Mouse (Mus musculus) kidney, postnatal 0 days (tissue): ENCODE data around the gene Arrdc2. TPM values are rescaled to one million over a fixed set of nuclear protein-coding genes. Genes with fewer than 3 reads are reported as not detected.

ENCODE experiments used
- ATAC-seq: fragments of 200-750 bp; cut with Nextera tagmentation; replicated peaks from 2 replicates; pipeline ENCODE4 v1.8.0; 2017; ENCODE audit warnings: low read depth, moderate number of reproducible peaks, moderate TSS enrichment, moderate library complexity; ENCODE audit not compliant: low FRiP score
- DNase-seq: peaks from one replicate; pipeline ENCODE4 v3.0.0-alpha.2; 2016; ENCODE audit warnings: low spot score
- H3K27ac ChIP-seq: fragments of 300-500 bp; sonication (generic); 2 replicates; pipeline ENCODE4 v1.5.1; 2014; ENCODE audit warnings: mild to moderate bottlenecking
- H3K27me3 ChIP-seq: fragments of 300-500 bp; sonication (generic); 2 replicates; pipeline ENCODE4 v1.6.1; 2014; ENCODE audit warnings: low read length, mixed read lengths; ENCODE audit not compliant: insufficient read depth
- H3K36me3 ChIP-seq: fragments of 300-500 bp; sonication (generic); 2 replicates; pipeline ENCODE4 v1.6.1; 2014; ENCODE audit warnings: low read length, mixed read lengths; ENCODE audit not compliant: insufficient read depth
- H3K4me1 ChIP-seq: fragments of 300-500 bp; sonication (generic); replicated peaks from 2 replicates; pipeline ENCODE4 v1.6.1; 2014; ENCODE audit warnings: antibody characterized with exemption, low read length, mixed read lengths; ENCODE audit not compliant: insufficient read depth
- H3K4me2 ChIP-seq: fragments of 300-500 bp; sonication (generic); 2 replicates; pipeline ENCODE4 v1.6.1; 2014; ENCODE audit warnings: mild to moderate bottlenecking, low read length, moderate library complexity, mixed read lengths
- H3K4me3 ChIP-seq: fragments of 300-500 bp; sonication (generic); replicated peaks from 2 replicates; pipeline ENCODE4 v1.5.1; 2014; ENCODE audit warnings: low read depth, low read length
- H3K9ac ChIP-seq: fragments of 300-500 bp; sonication (generic); 2 replicates; pipeline ENCODE4 v1.6.1; 2014; ENCODE audit warnings: low read depth, low read length
- H3K9me3 ChIP-seq: fragments of 300-500 bp; sonication (generic); replicated peaks from 2 replicates; pipeline ENCODE4 v1.6.1; 2016; ENCODE audit warnings: low read length, inconsistent platforms, mixed read lengths
- CTCF ChIP-seq: IDR thresholded peaks from 2 replicates; pipeline ENCODE4 v1.5.1; 2016; ENCODE audit warnings: antibody characterized with exemption, low read depth, mild to moderate bottlenecking, moderate library complexity
- WGBS: fragments of 180-500 bp; shearing (Covaris S2); extraction: QIAGEN DNeasy Blood & Tissue Kit; methylation state at CpG from one replicate; pipeline ENCODE4 v1.1.7; 2014; 5-methylcytosine and 5-hydroxymethylcytosine counted together
- polyA plus RNA-seq: library from polyadenylated mRNA; unstranded; fragments of >200 nt; fragmentation: Nextera tagmentation; extraction: Ambion mirVana; gene quantifications from 2 replicates; pipeline ENCODE4 v1.2.1, GENCODE M21; 2015

The Arrdc2 gene
- polyA plus RNA-seq, 1 experiment from 2014 or later = 7.5 TPM

GRCm38 (mm10) chr8:70857516-70857915, 18.0 kb upstream of the Arrdc2 start:
- Histone ChIP-seq H3K4me2 (no peak overlapping the region), H3K27ac (no peak overlapping the region), H3K4me1 (peaks cover 12% of the 10 kb centered on the region; the same call in 1 of the 2 replicates), H3K9me3 (no peaks in the 10 kb centered on the region), H3K36me3 (no peaks in the 10 kb centered on the region), H3K9ac (no peak overlapping the region), H3K4me3 (no peak overlapping the region), H3K27me3 (peaks cover 11% of the 10 kb centered on the region)
- 16% methylated on average over 4 of the region's 4 CpGs for WGBS
- no peak for TF ChIP-seq CTCF
- no peak for DNase-seq
- no peak for ATAC-seq

- H3K4me1 ChIP-seq = peaks cover 11% of the 10 kb centered on the region; the same call in 1 of the 2 replicates
- H3K9me3 ChIP-seq = no peaks in the 10 kb centered on the region
- DNase-seq (peak; percentile 66), ATAC-seq (peak; percentile 50; the same call in 1 of the 2 replicates)
- peaks cover 4% of the 10 kb centered on the region; the same call in 1 of the 2 replicates for H3K27me3 ChIP-seq
- no peaks in the 10 kb centered on the region for H3K36me3 ChIP-seq
- peak overlapping the region; percentile 49; the same call in 1 of the 2 replicates for H3K9ac ChIP-seq
- H3K27ac ChIP-seq = no peak overlapping the region
- TF ChIP-seq CTCF = no peak
- 5% methylated on average over 31 of the region's 33 CpGs for WGBS
- H3K4me2 ChIP-seq = peak overlapping the region; percentile 84
- H3K4me3 ChIP-seq = peak overlapping the region; percentile 43
Measured at GRCm38 (mm10) chr8:70856541-70857197, 17.1 kb upstream of the Arrdc2 start.

GRCm38 (mm10) chr8:70856028-70856427, 16.5 kb upstream of the Arrdc2 start:
- 69% methylated on average over 5 of the region's 5 CpGs for WGBS
- Histone ChIP-seq H3K36me3 (no peaks in the 10 kb centered on the region), H3K4me3 (no peak overlapping the region), H3K4me2 (peak overlapping the region; percentile 84), H3K9ac (no peak overlapping the region), H3K27ac (no peak overlapping the region), H3K9me3 (no peaks in the 10 kb centered on the region), H3K4me1 (peaks cover 11% of the 10 kb centered on the region; the same call in 1 of the 2 replicates), H3K27me3 (no peaks in the 10 kb centered on the region)
- TF ChIP-seq CTCF = no peak
- DNase-seq (no peak), ATAC-seq (no peak)

GRCm38 (mm10) chr8:70853863-70854262, 14.3 kb upstream of the Arrdc2 start:
- no peaks in the 10 kb centered on the region for H3K36me3 ChIP-seq
- H3K4me1 ChIP-seq = peaks cover 11% of the 10 kb centered on the region; the same call in 1 of the 2 replicates
- no peak overlapping the region for H3K27ac ChIP-seq
- no peak for TF ChIP-seq CTCF
- WGBS = 77% methylated on average over 2 of the region's 2 CpGs
- no peaks in the 10 kb centered on the region; the same call in 1 of the 2 replicates for H3K27me3 ChIP-seq
- ATAC-seq (no peak), DNase-seq (no peak)
- H3K9me3 ChIP-seq = no peaks in the 10 kb centered on the region
- H3K9ac ChIP-seq = no peak overlapping the region
- H3K4me2 ChIP-seq = no peak overlapping the region
- H3K4me3 ChIP-seq = no peak overlapping the region

GRCm38 (mm10) chr8:70852595-70853231, 13.2 kb upstream of the Arrdc2 start:
- TF ChIP-seq CTCF = no peak
- Histone ChIP-seq H3K4me1 (peaks cover 11% of the 10 kb centered on the region; the same call in 1 of the 2 replicates), H3K4me3 (no peak overlapping the region), H3K27me3 (no peaks in the 10 kb centered on the region; the same call in 1 of the 2 replicates), H3K27ac (no peak overlapping the region), H3K9ac (no peak overlapping the region), H3K9me3 (no peaks in the 10 kb centered on the region), H3K36me3 (no peaks in the 10 kb centered on the region), H3K4me2 (no peak overlapping the region)
- DNase-seq (no peak), ATAC-seq (no peak)
- WGBS = 89% methylated on average over 41 of the region's 41 CpGs

- Histone ChIP-seq H3K4me2 (no peak overlapping the region), H3K9ac (no peak overlapping the region), H3K4me1 (peaks cover 6% of the 10 kb centered on the region; the same call in 1 of the 2 replicates), H3K27ac (no peak overlapping the region), H3K27me3 (no peaks in the 10 kb centered on the region; the same call in 1 of the 2 replicates), H3K9me3 (no peaks in the 10 kb centered on the region), H3K4me3 (no peak overlapping the region), H3K36me3 (no peaks in the 10 kb centered on the region)
- WGBS = 33% methylated on average over 6 of the region's 6 CpGs
- no peak for TF ChIP-seq CTCF
- DNase-seq = no peak
- no peak for ATAC-seq
Measured at GRCm38 (mm10) chr8:70851837-70852236, 12.3 kb upstream of the Arrdc2 start.
